Mouse (Mus musculus): Measurements from ENCODE around the gene Pawr. TPM values are rescaled to one million over a fixed set of nuclear protein-coding genes. Genes with fewer than 3 reads are reported as not detected.

The Pawr gene
- total and polyA plus RNA-seq, 2 experiments from 2014 or later: 3.0 to 5.0 TPM

DNA sequence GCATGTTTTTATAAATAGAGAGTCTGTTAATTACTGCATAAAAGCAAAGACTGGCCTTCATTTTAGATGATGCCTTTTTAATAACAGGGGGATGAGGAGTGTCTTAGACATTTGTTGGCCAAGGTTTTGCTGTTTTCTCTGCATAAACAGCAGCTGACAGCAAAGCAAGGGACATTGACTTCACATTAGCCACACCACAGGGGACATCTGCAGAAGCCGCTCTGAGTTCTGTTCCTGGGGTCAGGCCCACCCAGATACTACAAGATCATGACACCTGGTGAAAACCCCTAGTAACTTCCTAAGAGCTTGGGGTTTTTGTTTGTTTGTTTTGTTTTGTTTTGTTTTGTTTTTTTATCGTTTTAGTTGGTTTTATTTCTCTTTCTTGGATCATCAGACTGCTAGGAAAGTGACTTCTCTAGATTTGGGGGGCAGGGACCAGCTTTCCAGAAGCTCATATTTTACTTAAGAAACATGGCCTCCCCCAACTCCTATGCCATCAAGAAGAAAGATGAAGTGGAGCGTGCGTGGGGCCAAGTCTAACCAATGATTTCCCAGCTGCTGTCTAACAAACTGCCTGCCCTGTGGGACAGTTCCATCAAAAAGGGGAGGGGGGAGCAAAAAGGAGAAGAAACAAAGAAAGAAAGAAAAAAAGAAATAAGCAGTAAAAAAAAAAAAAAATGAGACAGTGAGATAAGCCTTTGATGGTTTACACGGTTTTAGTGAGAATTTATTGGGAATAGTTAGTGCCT, 57.4 kb downstream of the Pawr start:
- WGBS: 46% methylated on average over 5 of the region's 5 CpGs
- ATAC-seq: no peak
- H3K4me1 ChIP-seq (ENCODE audit: insufficient read depth): no peaks in the 10 kb centered on the region
- DNase-seq: no peak
- H3K27ac ChIP-seq (ENCODE audit: low read depth, low read length): no peak overlapping the region
- no peak for TF ChIP-seq CTCF (IDR thresholded peaks at IDR 0.05; ENCODE audit: low read depth)
- no peaks in the 10 kb centered on the region for H3K36me3 ChIP-seq (ENCODE audit: insufficient read depth)
- H3K9ac ChIP-seq: no peak overlapping the region
- H3K27me3 ChIP-seq (ENCODE audit: insufficient read depth, low read length): no peaks in the 10 kb centered on the region
- no peak overlapping the region for H3K4me3 ChIP-seq (ENCODE audit: low read depth, low read length)
- no peak overlapping the region for H3K4me2 ChIP-seq (ENCODE audit: low read depth)
- H3K9me3 ChIP-seq (ENCODE audit: low read length): no peaks in the 10 kb centered on the region

DNA sequence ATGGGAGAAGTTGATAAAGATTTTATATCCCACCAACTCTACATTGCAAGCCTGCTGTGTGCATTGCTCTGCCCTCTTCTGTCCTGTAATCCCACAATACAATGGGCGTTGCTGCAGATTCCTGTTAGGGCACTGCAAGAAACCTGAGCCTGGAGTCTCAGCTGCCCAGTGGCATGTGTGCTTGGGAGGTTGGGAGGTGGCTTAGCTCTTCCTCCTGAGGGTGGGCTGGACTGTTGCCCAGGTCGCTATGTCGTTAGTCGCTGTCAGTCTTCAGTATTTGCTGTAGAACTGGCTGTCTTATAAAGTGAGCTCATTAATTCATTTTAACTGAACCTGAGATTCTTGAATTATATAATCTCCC, 58.0 kb downstream of the Pawr start:
- H3K27me3 ChIP-seq (ENCODE audit: insufficient read depth, low read length): no peaks in the 10 kb centered on the region
- no peak for TF ChIP-seq CTCF (IDR thresholded peaks at IDR 0.05; ENCODE audit: low read depth)
- 13% methylated on average over 4 of the region's 4 CpGs for WGBS
- no peaks in the 10 kb centered on the region for H3K4me1 ChIP-seq (ENCODE audit: insufficient read depth)
- no peak overlapping the region for H3K27ac ChIP-seq (ENCODE audit: low read depth, low read length)
- no peak overlapping the region for H3K4me2 ChIP-seq (ENCODE audit: low read depth)
- DNase-seq (no peak), ATAC-seq (no peak)
- H3K36me3 ChIP-seq (ENCODE audit: insufficient read depth): no peaks in the 10 kb centered on the region
- H3K9ac ChIP-seq: no peak overlapping the region
- H3K9me3 ChIP-seq (ENCODE audit: low read length): no peaks in the 10 kb centered on the region
- no peak overlapping the region for H3K4me3 ChIP-seq (ENCODE audit: low read depth, low read length)

DNA sequence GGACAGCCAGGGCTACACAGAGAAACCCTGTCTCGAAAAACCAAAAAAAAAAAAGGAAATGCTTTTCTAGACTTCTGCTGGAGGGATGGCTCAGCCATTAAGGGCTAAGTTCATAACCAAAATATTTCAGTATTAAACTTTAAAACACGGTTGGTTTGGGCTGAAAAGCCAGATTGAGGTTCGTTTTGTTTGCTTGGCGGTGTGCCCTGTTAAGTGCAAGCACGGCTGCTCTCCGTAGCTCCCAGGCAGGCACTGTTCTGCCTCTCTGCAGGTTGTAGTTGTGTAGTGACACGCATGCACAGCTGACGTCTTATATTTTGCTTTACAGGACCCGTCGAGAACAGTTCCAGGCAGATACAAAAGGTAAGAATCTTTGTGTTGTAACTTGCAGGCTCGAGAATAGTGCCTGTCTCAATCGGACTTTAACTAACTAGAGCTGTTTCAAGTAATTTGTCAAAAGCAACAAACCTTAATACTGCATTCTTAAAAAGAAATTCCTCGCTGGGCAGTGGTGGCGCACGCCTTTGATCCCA, 59.5 kb downstream of the Pawr start:
- WGBS: 77% methylated on average over 15 of the region's 15 CpGs
- DNase-seq (no peak), ATAC-seq (no peak)
- H3K9me3 ChIP-seq (ENCODE audit: low read length): no peaks in the 10 kb centered on the region
- no peak overlapping the region for H3K4me3 ChIP-seq (ENCODE audit: low read depth, low read length)
- no peak overlapping the region for H3K27ac ChIP-seq (ENCODE audit: low read depth, low read length)
- no peak for TF ChIP-seq CTCF (IDR thresholded peaks at IDR 0.05; ENCODE audit: low read depth)
- no peak overlapping the region for H3K9ac ChIP-seq
- H3K4me2 ChIP-seq (ENCODE audit: low read depth): no peak overlapping the region
- H3K4me1 ChIP-seq (ENCODE audit: insufficient read depth): no peaks in the 10 kb centered on the region
- H3K27me3 ChIP-seq (ENCODE audit: insufficient read depth, low read length): no peaks in the 10 kb centered on the region
- H3K36me3 ChIP-seq (ENCODE audit: insufficient read depth): no peaks in the 10 kb centered on the region

DNA sequence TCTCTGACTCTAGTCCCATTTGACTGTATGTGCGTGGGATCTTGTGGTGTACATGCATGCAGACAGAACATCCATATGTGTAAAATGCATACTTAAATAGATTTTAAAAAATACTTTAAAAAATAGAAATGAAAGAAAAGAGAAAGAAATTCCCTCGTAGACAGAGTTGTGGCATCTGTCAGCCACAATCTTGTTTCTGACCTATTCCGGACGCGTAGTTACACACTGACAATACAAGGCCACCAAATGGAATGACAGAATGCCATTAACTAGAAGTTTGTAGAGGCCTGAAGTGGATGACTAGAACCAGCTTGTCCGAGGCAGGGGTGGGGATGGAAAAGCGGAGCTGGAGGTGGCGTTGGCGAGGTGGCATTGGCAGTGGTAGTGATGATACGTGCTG, 60.2 kb downstream of the Pawr start:
- no peak overlapping the region for H3K4me2 ChIP-seq (ENCODE audit: low read depth)
- TF ChIP-seq CTCF (IDR thresholded peaks at IDR 0.05; ENCODE audit: low read depth): no peak
- H3K9me3 ChIP-seq (ENCODE audit: low read length): no peaks in the 10 kb centered on the region
- H3K27ac ChIP-seq (ENCODE audit: low read depth, low read length): no peak overlapping the region
- ATAC-seq (no peak), DNase-seq (no peak)
- H3K4me1 ChIP-seq (ENCODE audit: insufficient read depth): no peaks in the 10 kb centered on the region
- H3K36me3 ChIP-seq (ENCODE audit: insufficient read depth): no peaks in the 10 kb centered on the region
- no peak overlapping the region for H3K9ac ChIP-seq
- no peaks in the 10 kb centered on the region for H3K27me3 ChIP-seq (ENCODE audit: insufficient read depth, low read length)
- 92% methylated on average over 10 of the region's 10 CpGs for WGBS
- H3K4me3 ChIP-seq (ENCODE audit: low read depth, low read length): no peak overlapping the region

DNA sequence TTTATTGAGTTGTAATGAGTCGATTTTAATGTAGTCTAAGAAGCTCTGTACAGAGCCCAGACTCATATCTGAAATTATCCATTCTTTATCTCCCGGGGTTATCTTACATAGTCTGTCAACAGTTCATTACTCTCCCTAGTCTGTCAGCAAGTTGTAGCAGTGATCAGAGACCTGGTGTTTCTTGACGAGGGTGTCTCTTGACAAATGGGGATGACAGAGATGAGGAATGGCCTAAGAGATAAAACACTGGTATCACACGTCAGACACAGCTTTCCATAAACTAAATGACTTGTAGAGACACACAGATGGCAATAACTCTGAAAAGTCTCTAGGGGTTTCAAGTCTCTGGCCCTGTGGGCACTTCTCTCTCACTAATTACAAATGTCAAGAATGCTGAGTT, 62.4 kb downstream of the Pawr start:
- Histone ChIP-seq H3K4me1 (ENCODE audit: insufficient read depth) (no peaks in the 10 kb centered on the region), H3K36me3 (ENCODE audit: insufficient read depth) (no peaks in the 10 kb centered on the region), H3K27me3 (ENCODE audit: insufficient read depth, low read length) (no peaks in the 10 kb centered on the region), H3K4me2 (ENCODE audit: low read depth) (no peak overlapping the region), H3K9me3 (ENCODE audit: low read length) (no peaks in the 10 kb centered on the region), H3K27ac (ENCODE audit: low read depth, low read length) (no peak overlapping the region), H3K9ac (no peak overlapping the region), H3K4me3 (ENCODE audit: low read depth, low read length) (no peak overlapping the region)
- WGBS: 88% methylated on average over 4 of the region's 4 CpGs
- no peak for ATAC-seq
- no peak for DNase-seq
- no peak for TF ChIP-seq CTCF (IDR thresholded peaks at IDR 0.05; ENCODE audit: low read depth)

DNA sequence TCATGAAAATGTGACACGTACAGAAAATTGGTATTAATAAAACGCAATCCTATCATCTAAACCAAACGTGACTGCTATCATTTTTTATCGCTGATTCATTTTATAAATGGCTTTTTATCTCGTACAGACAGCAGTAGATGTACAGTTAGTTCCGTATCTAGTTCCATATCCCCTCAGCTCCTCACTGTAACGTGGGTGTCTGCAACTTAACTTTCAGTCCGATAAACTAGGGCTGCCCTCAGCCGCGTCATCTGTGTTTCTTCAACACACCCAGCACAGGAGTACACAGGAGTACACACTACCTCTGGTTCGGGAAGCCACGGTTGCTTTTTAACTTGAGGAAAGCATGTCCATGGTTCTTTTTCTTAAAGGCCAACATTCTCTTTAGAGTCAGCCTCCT, 63.3 kb downstream of the Pawr start:
- no peak for ATAC-seq
- no peaks in the 10 kb centered on the region for H3K9me3 ChIP-seq (ENCODE audit: low read length)
- H3K4me2 ChIP-seq (ENCODE audit: low read depth): no peak overlapping the region
- 95% methylated on average over 12 of the region's 12 CpGs for WGBS
- H3K4me1 ChIP-seq (ENCODE audit: insufficient read depth): no peaks in the 10 kb centered on the region
- H3K4me3 ChIP-seq (ENCODE audit: low read depth, low read length): no peak overlapping the region
- DNase-seq: no peak
- H3K27me3 ChIP-seq (ENCODE audit: insufficient read depth, low read length): no peaks in the 10 kb centered on the region
- no peaks in the 10 kb centered on the region for H3K36me3 ChIP-seq (ENCODE audit: insufficient read depth)
- no peak overlapping the region for H3K27ac ChIP-seq (ENCODE audit: low read depth, low read length)
- no peak for TF ChIP-seq CTCF (IDR thresholded peaks at IDR 0.05; ENCODE audit: low read depth)
- H3K9ac ChIP-seq: no peak overlapping the region

DNA sequence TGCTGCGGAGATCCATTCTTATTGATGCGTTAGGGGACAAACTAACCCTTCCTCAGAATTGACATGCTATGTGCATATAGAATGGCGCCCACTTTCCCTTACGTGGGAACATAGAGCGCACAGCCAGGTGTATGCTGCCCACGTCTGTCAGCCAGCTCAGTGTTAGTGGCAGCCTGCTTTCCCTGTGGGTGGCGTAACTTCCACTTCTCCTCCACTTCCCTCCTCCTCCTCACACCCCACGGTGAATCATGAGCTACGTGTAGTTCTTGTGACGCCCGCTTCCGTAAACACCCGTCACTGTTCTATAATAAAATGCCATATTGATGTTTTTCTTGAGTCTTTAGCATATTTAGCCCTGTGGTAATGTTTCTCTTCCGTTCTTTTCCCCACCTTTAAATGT, 63.7 kb downstream of the Pawr start:
- no peak overlapping the region for H3K9ac ChIP-seq
- no peak for DNase-seq
- no peaks in the 10 kb centered on the region for H3K4me1 ChIP-seq (ENCODE audit: insufficient read depth)
- 94% methylated on average over 14 of the region's 14 CpGs for WGBS
- H3K27me3 ChIP-seq (ENCODE audit: insufficient read depth, low read length): no peaks in the 10 kb centered on the region
- H3K27ac ChIP-seq (ENCODE audit: low read depth, low read length): no peak overlapping the region
- ATAC-seq: no peak
- H3K4me2 ChIP-seq (ENCODE audit: low read depth): no peak overlapping the region
- no peaks in the 10 kb centered on the region for H3K36me3 ChIP-seq (ENCODE audit: insufficient read depth)
- H3K9me3 ChIP-seq (ENCODE audit: low read length): no peaks in the 10 kb centered on the region
- no peak for TF ChIP-seq CTCF (IDR thresholded peaks at IDR 0.05; ENCODE audit: low read depth)
- no peak overlapping the region for H3K4me3 ChIP-seq (ENCODE audit: low read depth, low read length)
